Mouse (Mus musculus): ENCODE results near the gene Gstk1. TPM values are rescaled to one million over a fixed set of nuclear protein-coding genes. Genes with fewer than 3 reads are reported as not detected.
A peak's percentile ranks its signal among the peaks of the same experiment; 100 is the strongest.

The Gstk1 gene
- not detected in 2 replicates for polyA plus RNA-seq (2012; ENCODE audit: insufficient read depth, insufficient read length, low replicate concordance, missing spikeins)

GRCm38 (mm10) chr6:42245711-42246353, at the start of gene Gstk1:
Gstk1 (plus strand) TSS chr6:42245935.
- WGBS = 4% methylated on average over 28 of the region's 28 CpGs
- no peak within 1 kb of the TSS for H3K27ac ChIP-seq (ENCODE audit: insufficient read depth, low read depth, low read length)
- peak within 1 kb of the TSS; percentile 53 for H3K4me3 ChIP-seq (ENCODE audit: insufficient read depth, low read depth, low read length)
- H3K4me1 ChIP-seq (ENCODE audit: control insufficient read depth, insufficient read depth, low read length) = peaks cover 6% of the 10 kb centered on the region; the same call in 1 of the 2 replicates
- TF ChIP-seq CTCF (IDR thresholded peaks at IDR 0.05; ENCODE audit: insufficient read depth, low read depth, low read length) = no peak
- TF ChIP-seq POLR2A (IDR thresholded peaks at IDR 0.05; ENCODE audit: insufficient read depth, low read depth, low read length) = peak; percentile 37; the same call in 1 of the 2 replicates

GRCm38 (mm10) chr6:42197710-42198109, 48.0 kb upstream of the Gstk1 start:
- Histone ChIP-seq H3K27ac (ENCODE audit: insufficient read depth, low read depth, low read length) (no peak overlapping the region), H3K4me3 (ENCODE audit: insufficient read depth, low read depth, low read length) (no peak overlapping the region), H3K4me1 (ENCODE audit: control insufficient read depth, insufficient read depth, low read length) (no peaks in the 10 kb centered on the region)
- TF ChIP-seq CTCF (IDR thresholded peaks at IDR 0.05; ENCODE audit: insufficient read depth, low read depth, low read length) (no peak), POLR2A (IDR thresholded peaks at IDR 0.05; ENCODE audit: insufficient read depth, low read depth, low read length) (no peak)
- 22% methylated on average over 3 of the region's 3 CpGs for WGBS

GRCm38 (mm10) chr6:42199498-42199897, 46.2 kb upstream of the Gstk1 start:
- TF ChIP-seq POLR2A (IDR thresholded peaks at IDR 0.05; ENCODE audit: insufficient read depth, low read depth, low read length) (no peak), CTCF (IDR thresholded peaks at IDR 0.05; ENCODE audit: insufficient read depth, low read depth, low read length) (no peak)
- H3K4me1 ChIP-seq (ENCODE audit: control insufficient read depth, insufficient read depth, low read length) = no peaks in the 10 kb centered on the region
- no peak overlapping the region for H3K4me3 ChIP-seq (ENCODE audit: insufficient read depth, low read depth, low read length)
- WGBS = 83% methylated on average over 1 of the region's 1 CpGs
- H3K27ac ChIP-seq (ENCODE audit: insufficient read depth, low read depth, low read length) = no peak overlapping the region

GRCm38 (mm10) chr6:42215028-42215427, 30.7 kb upstream of the Gstk1 start, which contains the start of gene Tas2r144:
Tas2r144 (plus strand) TSS chr6:42215328.
- no peak within 1 kb of the TSS for H3K27ac ChIP-seq (ENCODE audit: insufficient read depth, low read depth, low read length)
- no peak within 1 kb of the TSS for H3K4me3 ChIP-seq (ENCODE audit: insufficient read depth, low read depth, low read length)
- TF ChIP-seq POLR2A (IDR thresholded peaks at IDR 0.05; ENCODE audit: insufficient read depth, low read depth, low read length) (no peak), CTCF (IDR thresholded peaks at IDR 0.05; ENCODE audit: insufficient read depth, low read depth, low read length) (no peak)
- WGBS = 74% methylated on average over 2 of the region's 2 CpGs
- H3K4me1 ChIP-seq (ENCODE audit: control insufficient read depth, insufficient read depth, low read length) = no peaks in the 10 kb centered on the region

GRCm38 (mm10) chr6:42222286-42222685, 23.4 kb upstream of the Gstk1 start:
- TF ChIP-seq CTCF (IDR thresholded peaks at IDR 0.05; ENCODE audit: insufficient read depth, low read depth, low read length) = no peak
- TF ChIP-seq POLR2A (IDR thresholded peaks at IDR 0.05; ENCODE audit: insufficient read depth, low read depth, low read length) = no peak
- Histone ChIP-seq H3K4me3 (ENCODE audit: insufficient read depth, low read depth, low read length) (no peak overlapping the region), H3K27ac (ENCODE audit: insufficient read depth, low read depth, low read length) (no peak overlapping the region), H3K4me1 (ENCODE audit: control insufficient read depth, insufficient read depth, low read length) (no peaks in the 10 kb centered on the region)
- 51% methylated on average over 3 of the region's 3 CpGs for WGBS

- H3K4me3 ChIP-seq (ENCODE audit: insufficient read depth, low read depth, low read length) = no peak overlapping the region
Measured at GRCm38 (mm10) chr6:42225046-42225445, 20.7 kb upstream of the Gstk1 start.

GRCm38 (mm10) chr6:42227240-42228101, 18.3 kb upstream of the Gstk1 start:
- H3K27ac ChIP-seq (ENCODE audit: insufficient read depth, low read depth, low read length) = no peak overlapping the region
- WGBS = 35% methylated on average over 17 of the region's 17 CpGs
- H3K4me3 ChIP-seq (ENCODE audit: insufficient read depth, low read depth, low read length) = no peak overlapping the region
- TF ChIP-seq POLR2A (IDR thresholded peaks at IDR 0.05; ENCODE audit: insufficient read depth, low read depth, low read length) (no peak), CTCF (IDR thresholded peaks at IDR 0.05; ENCODE audit: insufficient read depth, low read depth, low read length) (no peak)
- H3K4me1 ChIP-seq (ENCODE audit: control insufficient read depth, insufficient read depth, low read length) = no peaks in the 10 kb centered on the region

More at GRCm38 (mm10) chr6:42225046-42225445, 20.7 kb upstream of the Gstk1 start:
- Histone ChIP-seq H3K4me1 (ENCODE audit: control insufficient read depth, insufficient read depth, low read length) (no peaks in the 10 kb centered on the region), H3K27ac (ENCODE audit: insufficient read depth, low read depth, low read length) (no peak overlapping the region)
- WGBS = 72% methylated on average over 4 of the region's 4 CpGs
- TF ChIP-seq POLR2A (IDR thresholded peaks at IDR 0.05; ENCODE audit: insufficient read depth, low read depth, low read length) = no peak
- TF ChIP-seq CTCF (IDR thresholded peaks at IDR 0.05; ENCODE audit: insufficient read depth, low read depth, low read length) = no peak

GRCm38 (mm10) chr6:42229610-42230009, 16.1 kb upstream of the Gstk1 start:
- TF ChIP-seq CTCF (IDR thresholded peaks at IDR 0.05; ENCODE audit: insufficient read depth, low read depth, low read length) = no peak
- TF ChIP-seq POLR2A (IDR thresholded peaks at IDR 0.05; ENCODE audit: insufficient read depth, low read depth, low read length) = no peak
- WGBS = 84% methylated on average over 4 of the region's 4 CpGs

GRCm38 (mm10) chr6:42231191-42231590, 14.5 kb upstream of the Gstk1 start:
- WGBS = 65% methylated on average over 3 of the region's 3 CpGs
- TF ChIP-seq POLR2A (IDR thresholded peaks at IDR 0.05; ENCODE audit: insufficient read depth, low read depth, low read length) (no peak), CTCF (IDR thresholded peaks at IDR 0.05; ENCODE audit: insufficient read depth, low read depth, low read length) (no peak)
- H3K27ac ChIP-seq (ENCODE audit: insufficient read depth, low read depth, low read length) = no peak overlapping the region

More at GRCm38 (mm10) chr6:42229610-42230009, 16.1 kb upstream of the Gstk1 start:
- no peak overlapping the region for H3K4me3 ChIP-seq (ENCODE audit: insufficient read depth, low read depth, low read length)
- no peak overlapping the region for H3K27ac ChIP-seq (ENCODE audit: insufficient read depth, low read depth, low read length)
- H3K4me1 ChIP-seq (ENCODE audit: control insufficient read depth, insufficient read depth, low read length) = no peaks in the 10 kb centered on the region

More at GRCm38 (mm10) chr6:42231191-42231590, 14.5 kb upstream of the Gstk1 start:
- Histone ChIP-seq H3K4me1 (ENCODE audit: control insufficient read depth, insufficient read depth, low read length) (no peaks in the 10 kb centered on the region), H3K4me3 (ENCODE audit: insufficient read depth, low read depth, low read length) (no peak overlapping the region)

Measured in olfactory bulb, adult 2 months (tissue).